Mouse (Mus musculus): Measurements from ENCODE around the gene Traf1.

- no peak for TF ChIP-seq GATA1 (IDR thresholded peaks at IDR 0.05; ENCODE audit: borderline replicate concordance, low read length)
- TF ChIP-seq FLI1 (IDR thresholded peaks at IDR 0.05; ENCODE audit: low read length): no peak
Observed at GRCm38 (mm10) chr2:34896821-34897460, 64.6 kb downstream of the Traf1 start.

Data from megakaryocyte, embryonic 14.5 days (primary cell).